Mouse (Mus musculus) liver, postnatal 0 days (tissue): ENCODE results near the gene Ppfibp1.

Experiments
- CTCF ChIP-seq: sonication (generic); IDR thresholded peaks from 2 replicates; pipeline ENCODE4 v1.5.1; 2016; ENCODE audit warnings: antibody characterized with exemption, low read depth
- EP300 ChIP-seq: IDR thresholded peaks from 2 replicates; pipeline ENCODE4 v1.6.1; 2016; ENCODE audit warnings: antibody characterized with exemption, low read depth, mild to moderate bottlenecking

DNA sequence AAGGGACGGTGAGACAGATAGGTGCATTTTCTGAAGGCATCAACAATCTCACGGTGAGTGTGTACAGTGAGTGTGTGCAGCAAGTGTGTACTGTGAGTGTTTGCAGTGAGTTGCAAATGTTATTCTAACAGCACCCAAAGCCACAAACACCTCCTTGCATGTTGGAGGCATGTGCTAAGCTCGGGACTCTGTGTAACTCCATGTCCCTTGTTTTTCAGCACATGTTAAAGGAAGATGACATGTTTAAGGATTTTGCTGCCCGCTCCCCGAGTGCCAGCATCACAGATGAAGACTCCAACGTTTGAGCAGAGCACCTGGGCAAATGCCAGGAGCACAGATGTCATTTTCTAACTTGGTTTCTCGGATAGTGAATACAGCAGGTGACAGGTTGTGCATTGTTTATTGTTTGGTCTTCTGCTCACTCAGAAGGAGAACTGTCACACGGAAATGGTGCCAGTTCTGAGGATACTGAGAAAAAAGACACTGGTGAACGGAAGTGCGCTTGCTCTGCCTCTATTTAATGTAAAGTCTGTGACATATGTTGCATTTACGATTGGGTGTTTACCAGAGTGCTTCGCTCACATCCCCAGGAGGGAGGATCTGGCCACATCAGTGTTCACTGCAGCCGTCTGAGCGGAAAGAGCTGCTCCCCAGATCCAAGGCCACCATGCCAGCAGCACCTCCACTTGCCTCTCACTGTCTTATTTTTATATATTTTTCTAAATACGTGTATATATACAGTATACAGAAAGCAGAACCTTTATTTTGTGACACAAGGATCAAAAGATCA lies 142.0 kb downstream of the Ppfibp1 start:
- no peak for TF ChIP-seq CTCF
- no peak for TF ChIP-seq EP300
